Mouse (Mus musculus) right cerebral cortex, postnatal 4 days (tissue): ENCODE data around the gene Hoxb9.

Experiments
- DNase-seq: peaks from one replicate; pipeline ENCODE4 v3.0.0-alpha.2; 2022

Gene Hoxb9

GRCm38 (mm10) chr11:96298895-96299667, 27.8 kb downstream of the Hoxb9 start:
- no peak for DNase-seq

GRCm38 (mm10) chr11:96299781-96300180, 28.5 kb downstream of the Hoxb9 start:
- no peak for DNase-seq

GRCm38 (mm10) chr11:96300354-96301063, 29.3 kb downstream of the Hoxb9 start:
- DNase-seq = no peak

GRCm38 (mm10) chr11:96301064-96301431, 29.8 kb downstream of the Hoxb9 start:
- DNase-seq = no peak

GRCm38 (mm10) chr11:96301837-96302236, 30.6 kb downstream of the Hoxb9 start:
- DNase-seq = no peak

- no peak for DNase-seq
Observed at GRCm38 (mm10) chr11:96302381-96303150, 31.3 kb downstream of the Hoxb9 start.

GRCm38 (mm10) chr11:96303151-96304099, 32.2 kb downstream of the Hoxb9 start, which contains the start of gene Hoxb5:
TSS of gene Hoxb5 (plus strand) at chr11:96303336.
- DNase-seq = peak; percentile 74

GRCm38 (mm10) chr11:96304381-96305195, 33.3 kb downstream of the Hoxb9 start:
- DNase-seq = no peak

- DNase-seq = no peak
Observed at GRCm38 (mm10) chr11:96305505-96306182, 34.4 kb downstream of the Hoxb9 start.

GRCm38 (mm10) chr11:96306183-96306907, 35.1 kb downstream of the Hoxb9 start:
- DNase-seq = no peak

GRCm38 (mm10) chr11:96306908-96307269, 35.6 kb downstream of the Hoxb9 start:
- DNase-seq = no peak

GRCm38 (mm10) chr11:96308763-96309162, 37.5 kb downstream of the Hoxb9 start:
- no peak for DNase-seq

GRCm38 (mm10) chr11:96309288-96309687, 38.0 kb downstream of the Hoxb9 start:
- DNase-seq = no peak

- no peak for DNase-seq
Observed at GRCm38 (mm10) chr11:96310183-96310938, 39.1 kb downstream of the Hoxb9 start.

- DNase-seq = no peak
Observed at GRCm38 (mm10) chr11:96311097-96311496, 39.8 kb downstream of the Hoxb9 start.

GRCm38 (mm10) chr11:96311520-96312417, 40.5 kb downstream of the Hoxb9 start:
- no peak for DNase-seq

GRCm38 (mm10) chr11:96313134-96313533, 41.9 kb downstream of the Hoxb9 start:
- no peak for DNase-seq

GRCm38 (mm10) chr11:96313806-96314428, 42.7 kb downstream of the Hoxb9 start:
- DNase-seq = no peak
